Mouse (Mus musculus) stomach, postnatal 0 days (tissue): Measurements from ENCODE around the gene Rnf212b. TPM values are rescaled to one million over a fixed set of nuclear protein-coding genes. Genes with fewer than 3 reads are reported as not detected.
A peak's percentile ranks its signal among the peaks of the same experiment; 100 is the strongest.

Experiments used
- ATAC-seq: fragments of 200-750 bp; cut with Nextera tagmentation; 2 replicates; pipeline ENCODE4 v1.8.0; 2017; ENCODE audit not compliant: low FRiP score, low TSS enrichment
- DNase-seq: peaks from one replicate; pipeline ENCODE4 v3.0.0-alpha.2; 2016; ENCODE audit warnings: low spot score
- H3K27ac ChIP-seq: fragments of 300-500 bp; sonication (generic); replicated peaks from 2 replicates; pipeline ENCODE4 v1.5.1; 2014; ENCODE audit warnings: mild to moderate bottlenecking, control low read depth
- H3K27me3 ChIP-seq: fragments of 300-500 bp; sonication (generic); 2 replicates; pipeline ENCODE4 v1.6.1; 2014; ENCODE audit warnings: low read length; ENCODE audit not compliant: control insufficient read depth, insufficient read depth
- H3K36me3 ChIP-seq: fragments of 300-500 bp; sonication (generic); 2 replicates; pipeline ENCODE4 v1.6.1; 2014; ENCODE audit warnings: low read length, mixed read lengths; ENCODE audit not compliant: control insufficient read depth, insufficient read depth
- H3K4me1 ChIP-seq: fragments of 300-500 bp; sonication (generic); replicated peaks from 2 replicates; pipeline ENCODE4 v1.6.1; 2014; ENCODE audit warnings: antibody characterized with exemption; ENCODE audit not compliant: control insufficient read depth, insufficient read depth
- H3K4me2 ChIP-seq: fragments of 300-500 bp; sonication (generic); replicated peaks from 2 replicates; pipeline ENCODE4 v1.6.1; 2014; ENCODE audit warnings: low read depth, mild to moderate bottlenecking, control low read depth, moderate library complexity
- H3K4me3 ChIP-seq: fragments of 300-500 bp; sonication (generic); 2 replicates; pipeline ENCODE4 v1.5.1; 2014; ENCODE audit warnings: low read depth, low read length, control low read depth
- H3K9ac ChIP-seq: fragments of 300-500 bp; sonication (generic); 2 replicates; pipeline ENCODE4 v1.6.1; 2014; ENCODE audit warnings: mild to moderate bottlenecking, low read length, control low read depth, mixed read lengths
- H3K9me3 ChIP-seq: fragments of 300-500 bp; sonication (generic); 2 replicates; pipeline ENCODE4 v1.6.1; 2016; ENCODE audit warnings: low read length; ENCODE audit not compliant: control insufficient read depth
- CTCF ChIP-seq: IDR thresholded peaks from 2 replicates; pipeline ENCODE4 v1.5.1; 2016; ENCODE audit warnings: antibody characterized with exemption, low read depth, mild to moderate bottlenecking, moderate library complexity
- EP300 ChIP-seq: optimal IDR thresholded peaks from 2 replicates; pipeline ENCODE3; 2016; ENCODE audit warnings: antibody characterized with exemption
- WGBS: fragments of 180-500 bp; shearing (Covaris S2); extraction: QIAGEN DNeasy Blood & Tissue Kit; methylation state at CpG from one replicate; pipeline ENCODE4 v1.1.7; 2014; 5-methylcytosine and 5-hydroxymethylcytosine counted together
- polyA plus RNA-seq: library from polyadenylated mRNA; unstranded; fragments of >200 nt; fragmentation: Nextera tagmentation; extraction: Ambion mirVana; gene quantifications from 2 replicates; pipeline ENCODE4 v1.2.1, GENCODE M21; 2015

The Rnf212b gene
- polyA plus RNA-seq, 1 experiment from 2014 or later, result not detected

GRCm38 (mm10) chr14:54802428-54802827 lies 11.5 kb upstream of the Rnf212b start:
- no peak overlapping the region for H3K9ac ChIP-seq
- no peak overlapping the region for H3K27ac ChIP-seq
- H3K4me1 ChIP-seq, result no peaks in the 10 kb centered on the region
- no peak overlapping the region for H3K4me2 ChIP-seq
- no peaks in the 10 kb centered on the region for H3K36me3 ChIP-seq
- no peak overlapping the region for H3K4me3 ChIP-seq
- H3K9me3 ChIP-seq, result no peaks in the 10 kb centered on the region
- TF ChIP-seq CTCF, result no peak
- TF ChIP-seq EP300, result no peak
- WGBS, result 65% methylated on average over 4 of the region's 4 CpGs
- H3K27me3 ChIP-seq, result no peaks in the 10 kb centered on the region
- DNase-seq (no peak), ATAC-seq (no peak)

- DNase-seq (no peak), ATAC-seq (no peak)
- no peak overlapping the region for H3K9ac ChIP-seq
- H3K4me2 ChIP-seq, result no peak overlapping the region
- no peaks in the 10 kb centered on the region for H3K4me1 ChIP-seq
- no peak overlapping the region for H3K27ac ChIP-seq
- 56% methylated on average over 4 of the region's 4 CpGs for WGBS
- H3K4me3 ChIP-seq, result no peak overlapping the region
- no peaks in the 10 kb centered on the region for H3K9me3 ChIP-seq
- H3K36me3 ChIP-seq, result no peaks in the 10 kb centered on the region
- no peaks in the 10 kb centered on the region for H3K27me3 ChIP-seq
- TF ChIP-seq CTCF, result no peak
These were observed 7.8 kb upstream of the Rnf212b start for GRCm38 (mm10) chr14:54806124-54806523.

GRCm38 (mm10) chr14:54808718-54809667 lies 4.9 kb upstream of the Rnf212b start:
- Histone ChIP-seq H3K4me3 (no peak overlapping the region), H3K4me1 (no peaks in the 10 kb centered on the region), H3K9ac (no peak overlapping the region), H3K9me3 (no peaks in the 10 kb centered on the region), H3K4me2 (no peak overlapping the region), H3K36me3 (no peaks in the 10 kb centered on the region), H3K27ac (no peak overlapping the region), H3K27me3 (no peaks in the 10 kb centered on the region)
- DNase-seq (no peak), ATAC-seq (no peak)
- TF ChIP-seq EP300 (no peak), CTCF (no peak)
- 59% methylated on average over 4 of the region's 4 CpGs for WGBS

GRCm38 (mm10) chr14:54809668-54810033 lies 4.3 kb upstream of the Rnf212b start:
- H3K27ac ChIP-seq, result no peak overlapping the region
- TF ChIP-seq EP300 (no peak), CTCF (no peak)
- 79% methylated on average over 3 of the region's 3 CpGs for WGBS
- ATAC-seq, result no peak
- no peak overlapping the region for H3K4me3 ChIP-seq
- no peaks in the 10 kb centered on the region for H3K27me3 ChIP-seq
- no peak overlapping the region for H3K9ac ChIP-seq
- H3K36me3 ChIP-seq, result no peaks in the 10 kb centered on the region
- no peak overlapping the region for H3K4me2 ChIP-seq
- H3K4me1 ChIP-seq, result no peaks in the 10 kb centered on the region
- H3K9me3 ChIP-seq, result no peaks in the 10 kb centered on the region
- DNase-seq, result no peak

- no peak overlapping the region for H3K4me3 ChIP-seq
- WGBS, result 48% methylated on average over 3 of the region's 3 CpGs
- no peak overlapping the region for H3K27ac ChIP-seq
These were observed 1.8 kb downstream of the Rnf212b start for GRCm38 (mm10) chr14:54815737-54816136.

DNA sequence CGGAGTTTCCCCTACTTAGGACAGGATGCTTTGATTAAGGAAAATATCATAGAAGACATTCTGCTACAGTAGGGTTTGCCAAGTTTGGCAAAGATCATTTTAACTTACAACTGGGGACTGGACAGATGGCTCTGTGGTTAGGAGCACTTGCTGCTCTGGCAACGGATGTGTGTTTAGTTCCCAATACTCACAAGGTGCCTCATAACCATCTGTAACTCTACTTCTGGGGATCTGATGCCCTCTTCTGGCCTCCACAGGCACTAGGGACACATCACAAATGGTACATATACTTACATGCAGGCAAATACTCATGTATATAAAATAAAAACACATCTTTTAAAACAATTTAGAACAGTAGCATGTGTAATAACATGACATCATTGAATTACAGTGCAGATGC lies 3.9 kb downstream of the Rnf212b start:
- ATAC-seq, result no peak
- no peaks in the 10 kb centered on the region for H3K4me1 ChIP-seq
- TF ChIP-seq EP300 (no peak), CTCF (peak; percentile 74)
- DNase-seq, result peak; percentile 27
- no peak overlapping the region for H3K4me2 ChIP-seq
- no peak overlapping the region for H3K27ac ChIP-seq
- WGBS, result 46% methylated on average over 2 of the region's 2 CpGs
- no peaks in the 10 kb centered on the region for H3K9me3 ChIP-seq
- H3K27me3 ChIP-seq, result no peaks in the 10 kb centered on the region
- H3K4me3 ChIP-seq, result no peak overlapping the region
- no peak overlapping the region for H3K9ac ChIP-seq
- H3K36me3 ChIP-seq, result no peaks in the 10 kb centered on the region

More at GRCm38 (mm10) chr14:54815737-54816136, 1.8 kb downstream of the Rnf212b start:
- H3K4me1 ChIP-seq, result no peaks in the 10 kb centered on the region
- H3K27me3 ChIP-seq, result no peaks in the 10 kb centered on the region
- DNase-seq, result no peak
- no peak overlapping the region for H3K9ac ChIP-seq
- TF ChIP-seq EP300 (no peak), CTCF (no peak)
- H3K4me2 ChIP-seq, result no peak overlapping the region
- H3K36me3 ChIP-seq, result no peaks in the 10 kb centered on the region
- no peaks in the 10 kb centered on the region for H3K9me3 ChIP-seq
- no peak for ATAC-seq
